Mouse (Mus musculus) liver, embryonic 12.5 days (tissue): ENCODE measurements around the gene Grb14. TPM values are rescaled to one million over a fixed set of nuclear protein-coding genes. Genes with fewer than 3 reads are reported as not detected.

Experiments
- ATAC-seq: fragments of 200-750 bp; cut with Nextera tagmentation; 2 replicates; pipeline ENCODE4 v1.8.0; 2017; ENCODE audit warnings: moderate number of reproducible peaks, mild to moderate bottlenecking, moderate library complexity
- H3K27ac ChIP-seq: fragments of 300-500 bp; sonication (generic); 2 replicates; pipeline ENCODE4 v1.5.1; 2016; ENCODE audit warnings: mild to moderate bottlenecking
- H3K27me3 ChIP-seq: fragments of 300-500 bp; sonication (generic); replicated peaks from 2 replicates; pipeline ENCODE4 v1.6.1; 2016; ENCODE audit warnings: mild to moderate bottlenecking, moderate library complexity
- H3K36me3 ChIP-seq: fragments of 300-500 bp; sonication (generic); 2 replicates; pipeline ENCODE4 v1.6.1; 2016; ENCODE audit warnings: mild to moderate bottlenecking, moderate library complexity
- H3K4me1 ChIP-seq: fragments of 300-500 bp; sonication (generic); 2 replicates; pipeline ENCODE4 v1.6.1; 2016
- H3K4me2 ChIP-seq: fragments of 300-500 bp; sonication (generic); 2 replicates; pipeline ENCODE4 v1.6.1; 2016; ENCODE audit warnings: mild to moderate bottlenecking, moderate library complexity
- H3K4me3 ChIP-seq: fragments of 300-500 bp; sonication (generic); 2 replicates; pipeline ENCODE4 v1.5.1; 2016; ENCODE audit warnings: mild to moderate bottlenecking, moderate library complexity
- H3K9ac ChIP-seq: fragments of 300-500 bp; sonication (generic); 2 replicates; pipeline ENCODE4 v1.6.1; 2016; ENCODE audit warnings: mild to moderate bottlenecking, moderate library complexity
- H3K9me3 ChIP-seq: fragments of 300-500 bp; sonication (generic); replicated peaks from 2 replicates; pipeline ENCODE4 v1.6.1; 2016; ENCODE audit warnings: mild to moderate bottlenecking, moderate library complexity
- WGBS: fragments of 180-500 bp; shearing (Covaris S2); methylation state at CpG from one replicate; pipeline ENCODE4 v1.1.7; 2016; ENCODE audit not compliant: insufficient replicate concordance; 5-methylcytosine and 5-hydroxymethylcytosine counted together
- polyA plus RNA-seq: library from polyadenylated mRNA; unstranded; fragments of >200 nt; fragmentation: Nextera tagmentation; extraction: Ambion mirVana; gene quantifications from 2 replicates; pipeline ENCODE4 v1.2.1, GENCODE M21; 2016

Grb14 gene
- polyA plus RNA-seq, 1 experiment from 2014 or later, result 7.1 TPM

DNA sequence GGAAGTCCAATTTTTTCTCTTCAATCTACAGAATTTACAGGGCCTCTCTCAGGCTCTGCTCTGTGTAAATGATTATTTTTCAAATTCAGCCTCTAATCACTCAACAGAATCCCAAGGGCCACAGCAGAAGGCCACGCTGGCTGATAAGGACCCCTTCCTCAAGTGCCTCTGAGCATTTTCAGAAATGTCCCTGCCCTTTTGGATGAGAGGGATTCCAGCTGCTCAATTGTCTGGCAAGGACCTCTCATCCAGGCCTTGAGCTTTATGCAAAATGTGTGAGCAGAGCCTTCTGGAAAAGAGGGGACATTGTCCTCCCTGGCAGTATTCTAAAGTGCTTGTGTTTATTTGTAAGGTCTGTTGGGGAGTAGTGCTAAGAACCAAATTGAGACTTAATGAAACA lies 51.7 kb downstream of the Grb14 start:
- Histone ChIP-seq H3K36me3 (no peaks in the 10 kb centered on the region), H3K4me1 (0 out of 2 replicates have a peak, but pooled peaks cover 3% of the 10 kb centered on the region), H3K27me3 (no peaks in the 10 kb centered on the region), H3K4me3 (no peak overlapping the region), H3K9me3 (no peaks in the 10 kb centered on the region), H3K27ac (no peak overlapping the region), H3K4me2 (no peak overlapping the region), H3K9ac (no peak overlapping the region)
- 39% methylated on average over 1 of the region's 1 CpGs for WGBS
- ATAC-seq, result no peak

DNA sequence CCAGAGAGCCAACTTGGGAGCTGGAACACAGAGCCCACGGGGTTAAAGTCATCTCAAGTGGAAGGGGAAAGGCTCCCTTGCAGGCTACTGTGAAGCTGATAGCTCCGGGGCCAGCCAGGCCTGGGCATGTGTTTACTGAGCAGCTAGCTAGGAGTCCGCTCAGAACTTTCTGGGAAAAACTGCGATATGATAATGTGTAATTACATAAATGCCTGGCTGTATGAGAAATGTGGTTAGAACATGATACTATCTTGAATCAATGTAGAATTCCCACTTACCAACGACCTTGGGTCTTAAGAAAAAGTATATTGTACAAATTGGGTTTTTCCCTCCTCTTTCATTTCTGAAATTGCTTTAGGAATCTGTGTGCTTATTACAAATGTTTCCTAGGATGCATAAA lies 53.0 kb downstream of the Grb14 start:
- 45% methylated on average over 5 of the region's 5 CpGs for WGBS
- Histone ChIP-seq H3K4me1 (0 out of 2 replicates have a peak, but pooled peaks cover 3% of the 10 kb centered on the region), H3K36me3 (no peaks in the 10 kb centered on the region), H3K4me3 (no peak overlapping the region), H3K27ac (no peak overlapping the region), H3K9ac (no peak overlapping the region), H3K4me2 (no peak overlapping the region), H3K27me3 (no peaks in the 10 kb centered on the region), H3K9me3 (no peaks in the 10 kb centered on the region)
- no peak for ATAC-seq

DNA sequence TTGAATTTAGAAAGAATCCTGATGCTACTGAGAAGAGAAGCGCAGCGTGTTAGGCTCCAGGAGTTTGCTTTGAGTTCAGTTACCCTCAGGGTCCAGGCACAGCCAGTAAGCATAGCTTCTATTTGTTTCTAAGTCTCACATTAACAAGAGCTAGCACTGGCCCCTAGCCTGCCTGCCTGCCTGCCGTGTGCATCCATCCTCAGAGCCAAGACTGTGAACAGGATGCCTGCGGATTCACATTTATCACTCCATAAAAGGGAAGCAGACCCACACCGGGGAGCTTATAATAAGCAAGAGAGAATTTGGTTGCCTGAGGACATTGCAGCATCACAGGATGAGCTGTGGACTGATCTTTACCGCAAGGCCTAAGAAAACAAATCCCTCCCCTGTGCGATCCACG lies 53.8 kb downstream of the Grb14 start:
- Histone ChIP-seq H3K4me3 (no peak overlapping the region), H3K27ac (no peak overlapping the region), H3K9ac (no peak overlapping the region), H3K4me1 (0 out of 2 replicates have a peak, but pooled peaks cover 3% of the 10 kb centered on the region), H3K4me2 (no peak overlapping the region), H3K27me3 (no peaks in the 10 kb centered on the region), H3K36me3 (no peaks in the 10 kb centered on the region), H3K9me3 (no peaks in the 10 kb centered on the region)
- no peak for ATAC-seq
- WGBS, result 69% methylated on average over 8 of the region's 8 CpGs

DNA sequence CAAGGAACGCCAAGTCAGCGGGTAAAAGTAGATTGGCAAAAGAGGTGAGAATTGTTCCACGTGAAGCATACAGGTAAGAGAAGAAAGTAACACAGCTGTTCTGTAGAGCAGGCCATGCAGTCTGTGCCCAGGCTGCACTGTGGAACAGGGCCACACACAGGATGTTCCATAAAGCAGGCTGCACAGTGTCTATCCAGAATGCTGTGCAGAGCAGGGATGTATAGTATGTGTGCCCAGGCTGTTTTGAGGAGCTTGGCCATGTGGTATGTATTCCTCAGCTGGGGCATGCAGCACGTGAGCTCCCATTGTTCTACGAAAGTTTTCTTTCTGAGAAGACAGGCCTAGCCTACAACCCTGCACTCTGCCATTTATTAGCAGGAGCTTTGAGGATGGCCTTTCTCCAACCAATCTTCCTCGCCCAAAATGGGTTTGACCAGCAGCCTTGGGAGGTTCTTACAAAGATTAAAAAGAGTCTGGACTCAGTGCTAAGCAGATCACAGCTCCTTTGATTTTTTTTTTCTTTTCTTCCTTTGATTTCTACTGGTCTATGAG lies 57.8 kb downstream of the Grb14 start:
- no peak overlapping the region for H3K9ac ChIP-seq
- H3K27me3 ChIP-seq, result no peaks in the 10 kb centered on the region
- H3K36me3 ChIP-seq, result no peaks in the 10 kb centered on the region
- H3K27ac ChIP-seq, result no peak overlapping the region
- H3K4me3 ChIP-seq, result no peak overlapping the region
- H3K9me3 ChIP-seq, result no peaks in the 10 kb centered on the region
- no peak for ATAC-seq
- 76% methylated on average over 6 of the region's 6 CpGs for WGBS
- no peak overlapping the region for H3K4me2 ChIP-seq
- no peaks in the 10 kb centered on the region for H3K4me1 ChIP-seq

DNA sequence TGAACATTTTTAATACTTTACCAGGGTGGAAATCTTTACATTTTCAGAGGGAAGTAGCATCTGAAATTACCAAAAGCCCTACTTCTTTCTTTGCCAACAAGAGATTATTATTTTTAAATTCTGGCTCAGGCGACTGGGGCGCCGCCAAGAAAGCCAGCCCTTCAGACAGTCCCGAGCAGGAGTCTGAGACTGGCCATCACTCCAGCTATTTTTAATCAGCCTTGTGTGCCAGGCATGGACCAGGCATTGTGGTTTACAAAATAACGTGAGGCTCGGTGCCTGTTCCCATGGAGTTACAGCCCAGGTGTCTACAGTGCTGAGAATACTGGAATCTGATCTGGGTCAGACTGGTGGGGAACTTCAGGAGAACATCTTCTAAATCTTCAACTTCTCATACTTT lies 58.5 kb downstream of the Grb14 start:
- Histone ChIP-seq H3K36me3 (no peaks in the 10 kb centered on the region), H3K9me3 (no peaks in the 10 kb centered on the region), H3K4me3 (no peak overlapping the region), H3K4me1 (no peaks in the 10 kb centered on the region), H3K9ac (no peak overlapping the region), H3K4me2 (no peak overlapping the region), H3K27ac (no peak overlapping the region), H3K27me3 (no peaks in the 10 kb centered on the region)
- 75% methylated on average over 6 of the region's 6 CpGs for WGBS
- no peak for ATAC-seq

DNA sequence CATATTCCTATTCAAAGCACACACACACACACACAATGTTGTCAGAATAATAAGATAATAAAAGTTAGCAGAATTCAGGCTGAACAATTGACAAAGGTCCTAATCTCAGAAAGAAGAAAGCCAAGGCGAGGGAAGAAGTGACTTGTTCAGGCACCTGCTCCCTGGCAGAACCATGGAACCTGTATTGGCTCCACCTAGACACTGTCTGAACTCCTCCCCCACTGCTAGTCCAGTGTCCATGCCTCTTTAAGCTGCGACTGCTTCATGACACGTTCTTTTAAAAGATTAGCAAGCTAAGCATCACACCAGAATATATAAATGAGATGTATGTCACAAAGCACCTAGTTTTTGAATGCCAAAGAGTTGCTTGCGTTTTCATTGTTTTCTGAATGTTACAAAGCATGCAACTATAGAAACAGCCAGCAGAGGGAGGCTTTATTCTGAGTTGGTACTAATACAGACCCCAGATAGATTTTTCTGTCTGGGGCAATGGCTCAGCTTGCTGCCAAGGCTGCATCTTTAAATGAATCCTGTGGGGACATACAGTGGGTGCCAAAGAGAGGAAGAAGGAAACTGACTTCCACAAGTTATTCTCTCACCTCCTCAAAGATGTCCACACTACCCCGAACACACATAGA lies 59.4 kb downstream of the Grb14 start:
- Histone ChIP-seq H3K36me3 (no peaks in the 10 kb centered on the region), H3K4me3 (no peak overlapping the region), H3K27me3 (no peaks in the 10 kb centered on the region), H3K27ac (no peak overlapping the region), H3K9ac (no peak overlapping the region), H3K4me2 (no peak overlapping the region), H3K9me3 (no peaks in the 10 kb centered on the region), H3K4me1 (no peaks in the 10 kb centered on the region)
- no peak for ATAC-seq
- WGBS, result 24% methylated on average over 5 of the region's 5 CpGs

DNA sequence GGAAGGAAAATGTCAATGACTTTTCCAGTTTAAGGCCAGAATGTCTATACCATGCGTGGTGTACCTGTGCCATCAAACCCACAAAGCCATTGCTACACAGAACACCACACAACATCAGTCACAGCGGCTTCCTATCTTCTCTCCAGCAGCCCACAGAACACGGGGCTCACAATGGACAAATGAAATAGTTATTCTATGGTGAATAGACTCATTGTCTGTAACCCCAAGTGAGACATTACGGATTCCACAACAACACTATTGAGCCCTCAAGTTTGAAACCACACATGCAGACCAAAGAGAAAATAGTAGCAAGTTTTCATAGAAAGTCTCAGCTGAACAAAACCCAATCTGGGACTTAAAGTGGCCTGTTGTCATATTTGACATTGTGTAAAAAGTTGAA lies 62.6 kb downstream of the Grb14 start:
- Histone ChIP-seq H3K27me3 (no peaks in the 10 kb centered on the region), H3K4me1 (no peaks in the 10 kb centered on the region), H3K4me3 (no peak overlapping the region), H3K36me3 (no peaks in the 10 kb centered on the region), H3K4me2 (no peak overlapping the region), H3K27ac (no peak overlapping the region), H3K9me3 (no peaks in the 10 kb centered on the region), H3K9ac (no peak overlapping the region)
- 64% methylated on average over 4 of the region's 4 CpGs for WGBS
- no peak for ATAC-seq

DNA sequence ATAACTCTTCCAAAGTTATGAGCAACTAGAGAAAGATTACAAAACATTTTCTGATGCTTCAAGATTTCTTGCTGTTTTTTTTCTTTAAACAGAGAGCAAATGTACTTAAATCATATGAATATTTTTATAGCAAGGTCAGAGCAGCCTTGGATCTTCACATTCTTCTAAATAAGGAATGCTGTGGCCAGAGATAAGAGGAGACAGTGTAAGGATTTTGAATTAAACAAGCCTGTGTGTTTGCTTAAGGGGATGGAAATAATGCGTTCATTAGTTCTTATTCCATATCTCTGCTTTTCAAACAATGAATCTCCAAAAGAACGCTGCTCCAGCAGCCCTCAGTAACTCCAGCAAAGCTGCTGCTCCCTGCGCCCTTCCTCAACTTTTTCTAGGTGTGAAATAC lies 63.4 kb downstream of the Grb14 start:
- H3K4me3 ChIP-seq, result no peak overlapping the region
- WGBS, result 57% methylated on average over 3 of the region's 3 CpGs
- no peaks in the 10 kb centered on the region for H3K27me3 ChIP-seq
- H3K36me3 ChIP-seq, result no peaks in the 10 kb centered on the region
- H3K4me1 ChIP-seq, result no peaks in the 10 kb centered on the region
- H3K9me3 ChIP-seq, result no peaks in the 10 kb centered on the region
- H3K27ac ChIP-seq, result no peak overlapping the region
- no peak overlapping the region for H3K9ac ChIP-seq
- ATAC-seq, result no peak
- no peak overlapping the region for H3K4me2 ChIP-seq

DNA sequence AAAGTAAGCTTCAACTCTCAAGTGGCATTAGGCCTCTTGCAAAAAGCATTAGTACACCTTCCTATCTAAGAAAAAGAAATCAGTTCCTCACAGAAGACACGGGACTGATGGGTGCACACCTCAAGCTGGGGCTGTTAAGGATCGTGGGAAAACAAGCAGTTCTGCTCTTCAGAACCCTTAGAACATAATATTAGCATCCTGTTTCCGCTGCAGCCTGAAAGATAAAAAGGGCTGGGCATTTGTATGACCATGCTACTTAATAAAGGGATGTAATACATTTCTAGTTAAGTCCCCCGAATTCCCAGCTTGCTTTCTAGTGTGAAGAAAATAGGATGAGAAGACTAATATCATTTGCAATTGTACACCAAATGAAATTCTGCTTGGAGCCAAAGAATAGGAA lies 65.1 kb downstream of the Grb14 start:
- H3K27ac ChIP-seq, result no peak overlapping the region
- ATAC-seq, result no peak
- no peaks in the 10 kb centered on the region for H3K36me3 ChIP-seq
- WGBS, result 35% methylated on average over 4 of the region's 4 CpGs
- H3K4me1 ChIP-seq, result no peaks in the 10 kb centered on the region
- no peak overlapping the region for H3K4me3 ChIP-seq
- H3K9ac ChIP-seq, result no peak overlapping the region
- H3K27me3 ChIP-seq, result no peaks in the 10 kb centered on the region
- H3K9me3 ChIP-seq, result no peaks in the 10 kb centered on the region
- H3K4me2 ChIP-seq, result no peak overlapping the region

DNA sequence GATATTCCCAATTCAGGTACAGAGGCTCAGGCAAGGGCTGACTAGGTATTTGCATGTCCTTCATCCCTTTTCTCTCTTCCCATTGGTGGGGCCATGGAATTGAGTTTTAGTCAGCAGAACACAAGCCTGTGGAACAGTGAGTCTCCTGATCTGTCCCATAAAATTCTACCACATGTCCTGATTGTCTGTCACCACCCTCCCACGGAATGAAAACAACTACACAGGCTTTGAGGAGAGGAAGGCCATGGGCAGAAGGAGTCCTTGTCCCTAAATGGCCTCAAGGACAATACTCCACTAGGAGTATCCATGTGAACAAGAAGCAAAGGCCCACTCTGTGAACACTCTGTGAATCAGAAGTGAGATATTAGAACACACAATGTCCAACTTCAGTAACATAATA lies 69.3 kb downstream of the Grb14 start:
- Histone ChIP-seq H3K4me1 (no peaks in the 10 kb centered on the region), H3K36me3 (no peaks in the 10 kb centered on the region), H3K9ac (no peak overlapping the region), H3K27ac (no peak overlapping the region), H3K4me3 (no peak overlapping the region), H3K4me2 (no peak overlapping the region), H3K27me3 (no peaks in the 10 kb centered on the region), H3K9me3 (no peaks in the 10 kb centered on the region)
- no peak for ATAC-seq
- 38% methylated on average over 1 of the region's 1 CpGs for WGBS

DNA sequence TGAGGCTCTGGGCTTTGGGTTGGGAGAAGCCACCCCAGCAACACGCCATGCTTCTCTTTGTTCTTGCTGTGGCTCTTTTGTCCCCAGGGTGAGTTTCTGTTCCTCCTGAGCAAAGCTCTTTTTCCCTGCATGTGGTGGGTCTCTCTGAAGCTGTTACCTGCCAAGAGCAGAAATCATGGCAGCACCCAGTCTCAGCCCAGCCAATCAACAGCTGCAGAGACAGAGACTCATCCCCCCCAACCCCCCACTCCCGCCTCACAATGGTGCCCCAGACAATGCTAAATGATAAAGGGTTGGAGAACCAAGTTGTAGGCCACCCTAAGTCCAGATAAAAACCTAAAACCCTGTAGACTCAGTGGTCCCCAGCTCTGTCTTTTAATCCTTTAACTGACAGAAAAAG lies 75.6 kb downstream of the Grb14 start:
- no peak overlapping the region for H3K4me2 ChIP-seq
- no peak overlapping the region for H3K4me3 ChIP-seq
- no peak overlapping the region for H3K9ac ChIP-seq
- no peaks in the 10 kb centered on the region for H3K9me3 ChIP-seq
- no peaks in the 10 kb centered on the region for H3K27me3 ChIP-seq
- no peak overlapping the region for H3K27ac ChIP-seq
- 48% methylated on average over 2 of the region's 2 CpGs for WGBS
- H3K4me1 ChIP-seq, result no peaks in the 10 kb centered on the region
- no peaks in the 10 kb centered on the region for H3K36me3 ChIP-seq
- ATAC-seq, result no peak

DNA sequence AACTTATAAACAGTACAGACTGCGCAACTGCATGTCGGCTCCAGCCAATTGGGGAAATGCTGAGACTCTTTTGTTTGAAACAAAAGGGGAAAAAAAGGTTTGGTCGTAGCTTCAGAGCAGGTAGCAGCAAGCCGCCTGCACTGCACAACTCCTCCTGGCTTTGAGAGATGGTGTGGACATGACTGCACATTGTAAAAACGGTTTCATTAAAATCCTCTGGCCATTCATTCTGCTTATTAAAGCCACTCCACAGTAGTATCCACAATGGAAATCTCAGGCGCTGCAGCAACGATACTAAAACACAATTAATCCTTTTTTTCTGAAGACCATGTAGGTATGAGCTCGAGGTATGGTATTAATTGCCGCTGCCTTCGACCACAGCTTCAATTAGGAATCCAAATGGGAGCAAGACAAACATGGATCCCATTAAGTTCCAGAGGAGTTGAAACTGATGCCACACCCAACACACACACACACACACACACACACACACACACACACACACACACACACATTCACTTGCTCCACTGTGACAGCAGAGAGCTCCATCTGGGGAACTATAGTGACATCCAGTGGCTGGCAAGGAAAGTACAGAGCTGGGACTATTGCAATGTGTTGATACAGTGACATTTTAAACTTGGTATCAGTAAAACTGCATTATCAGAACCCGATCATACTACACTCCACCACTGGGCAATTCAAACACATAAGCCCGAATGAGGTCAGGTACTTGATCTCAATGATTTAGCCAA lies 76.2 kb downstream of the Grb14 start:
- no peak overlapping the region for H3K27ac ChIP-seq
- no peak overlapping the region for H3K4me3 ChIP-seq
- ATAC-seq, result no peak
- 66% methylated on average over 12 of the region's 12 CpGs for WGBS
- H3K9me3 ChIP-seq, result no peaks in the 10 kb centered on the region
- H3K4me1 ChIP-seq, result no peaks in the 10 kb centered on the region
- no peaks in the 10 kb centered on the region for H3K36me3 ChIP-seq
- no peak overlapping the region for H3K9ac ChIP-seq
- no peaks in the 10 kb centered on the region for H3K27me3 ChIP-seq
- no peak overlapping the region for H3K4me2 ChIP-seq
